Comparison of ENCODE assay signal across 9 mouse cellular contexts in genomic region chr19:48207731-48208370, GRCm38 (mm10). TPM values are rescaled to one million over a fixed set of nuclear protein-coding genes. Genes with fewer than 3 reads are reported as not detected.
DNase-seq lines count a peak whose midpoint lies in the region; ATAC-seq and TF ChIP-seq lines count a peak whose summit lies in the region.
"Had no signal": no experiment of that assay in that cellular context is flagged by ENCODE, and none has a peak within 500 bp of the region (broad histone marks: within the 10 kb centered on the region; RNA-seq: fewer than 3 reads in every experiment).

No protein-coding gene starts in this region.

- H3K36me3 ChIP-seq in heart, embryonic 13.5 days = no peaks in the 10 kb centered on the region
- no peaks in the 10 kb centered on the region for H3K36me3 ChIP-seq in embryonic facial prominence, embryonic 10.5 days (replicated peaks)
- no peaks in the 10 kb centered on the region for H3K36me3 ChIP-seq in neural tube, embryonic 12.5 days
- no peaks in the 10 kb centered on the region for H3K36me3 ChIP-seq in intestine, postnatal 0 days (ENCODE audit: control insufficient read depth, insufficient read depth)

- H3K4me2 ChIP-seq in heart, embryonic 13.5 days = peak overlapping the region; percentile 95
- H3K4me2 ChIP-seq in neural tube, embryonic 12.5 days (replicated peaks) = peak overlapping the region; percentile 99
- no peak overlapping the region for H3K4me2 ChIP-seq in intestine, postnatal 0 days (replicated peaks; ENCODE audit: low read depth)

- ATAC-seq in heart, embryonic 13.5 days (ENCODE audit: extremely low read depth, insufficient number of reproducible peaks, low FRiP score, low TSS enrichment) = no peak
- no peak for ATAC-seq in neural tube, embryonic 12.5 days (ENCODE audit: low FRiP score, low read depth)
- ATAC-seq in intestine, postnatal 0 days = no peak

- no peak for TF ChIP-seq CTCF in intestine, postnatal 0 days (IDR thresholded peaks at IDR 0.05; ENCODE audit: low read depth)

- 9% methylated on average over 10 of the region's 10 CpGs for WGBS in heart, embryonic 13.5 days
- WGBS in embryonic facial prominence, embryonic 10.5 days = 5% methylated on average over 10 of the region's 10 CpGs
- WGBS in neural tube, embryonic 12.5 days = 6% methylated on average over 10 of the region's 10 CpGs
- 23% methylated on average over 10 of the region's 10 CpGs for WGBS in intestine, postnatal 0 days

- no peak for DNase-seq in heart, postnatal 25 days (ENCODE audit: low spot score)
- DNase-seq in embryonic facial prominence, embryonic 10.5 days (ENCODE audit: low spot score) = peak; percentile 37
- peak; percentile 49 to 65 for DNase-seq in layer of hippocampus, adult 18-20 months (ENCODE audit: low spot score in 2 of 2)
- no peak for DNase-seq in lung, adult 18-20 months
- no peak for DNase-seq in cerebellum, adult 18-20 months
- DNase-seq: gastrocnemius, postnatal 36 days had no signal

- H3K9ac ChIP-seq in heart, embryonic 13.5 days = no peak overlapping the region
- H3K9ac ChIP-seq in neural tube, embryonic 12.5 days = peak overlapping the region; percentile 72
- no peak overlapping the region for H3K9ac ChIP-seq in intestine, postnatal 0 days (ENCODE audit: low read depth, low read length)

- H3K9me3 ChIP-seq in heart, embryonic 13.5 days = peaks cover 5% of the 10 kb centered on the region
- peaks cover 5% of the 10 kb centered on the region; the same call in 1 of the 2 replicates for H3K9me3 ChIP-seq in embryonic facial prominence, embryonic 10.5 days
- 0 out of 2 replicates have a peak, but pooled peaks cover 7% of the 10 kb centered on the region for H3K9me3 ChIP-seq in neural tube, embryonic 12.5 days
- H3K9me3 ChIP-seq in intestine, postnatal 0 days (ENCODE audit: control insufficient read depth) = no peaks in the 10 kb centered on the region

- peaks cover 78% of the 10 kb centered on the region for H3K27me3 ChIP-seq in heart, embryonic 13.5 days (replicated peaks)
- peaks cover 74% of the 10 kb centered on the region for H3K27me3 ChIP-seq in embryonic facial prominence, embryonic 10.5 days (replicated peaks; ENCODE audit: low read depth, poor library complexity, severe bottlenecking)
- peaks cover 17% of the 10 kb centered on the region for H3K27me3 ChIP-seq in neural tube, embryonic 12.5 days (replicated peaks)
- H3K27me3 ChIP-seq in intestine, postnatal 0 days (replicated peaks; ENCODE audit: control insufficient read depth, insufficient read depth, low read length) = peaks cover 40% of the 10 kb centered on the region

- H3K27ac ChIP-seq in heart, embryonic 13.5 days (replicated peaks) = no peak overlapping the region
- H3K27ac ChIP-seq in embryonic facial prominence, embryonic 10.5 days (replicated peaks) = no peak overlapping the region
- H3K27ac ChIP-seq in neural tube, embryonic 12.5 days = no peak overlapping the region
- no peak overlapping the region for H3K27ac ChIP-seq in intestine, postnatal 0 days (ENCODE audit: low read depth, low read length)

- H3K4me1 ChIP-seq in heart, embryonic 13.5 days = peaks cover 29% of the 10 kb centered on the region
- H3K4me1 ChIP-seq in embryonic facial prominence, embryonic 10.5 days = peaks cover 43% of the 10 kb centered on the region
- peaks cover 25% of the 10 kb centered on the region for H3K4me1 ChIP-seq in neural tube, embryonic 12.5 days
- no peaks in the 10 kb centered on the region; the same call in 1 of the 2 replicates for H3K4me1 ChIP-seq in intestine, postnatal 0 days (replicated peaks; ENCODE audit: control insufficient read depth, insufficient read depth, low read length)

- H3K4me3 ChIP-seq in heart, embryonic 13.5 days = peak overlapping the region; percentile 60; the same call in 1 of the 2 replicates
- H3K4me3 ChIP-seq in embryonic facial prominence, embryonic 10.5 days = peak overlapping the region; percentile 72; the same call in 1 of the 2 replicates
- H3K4me3 ChIP-seq in neural tube, embryonic 12.5 days = peak overlapping the region; percentile 67
- H3K4me3 ChIP-seq in intestine, postnatal 0 days (ENCODE audit: low read depth, low read length) = no peak overlapping the region

- intact Hi-C loops in heart, postnatal 25 days (cut with DNase I) = loop anchor here (10.0 kb wide), 1 partner anchor 187 kb away; no protein-coding TSS in a partner anchor

RNA-seq across cellular contexts. Expression of gene Sorcs3, which starts 2.0 kb away (rescaled TPM):
- polyA plus RNA-seq in heart, embryonic 13.5 days (2015; fragmentation: Nextera tagmentation; extraction: Ambion mirVana) = 0.23 and 0.48 TPM in 2 replicates
- not detected for total RNA-seq in heart, postnatal 25 days (2021)
- 0.68 and 0.76 TPM in 2 replicates for polyA plus RNA-seq in embryonic facial prominence, embryonic 10.5 days (2016; fragmentation: Nextera tagmentation; extraction: Ambion mirVana)
- total RNA-seq in layer of hippocampus, adult 18-20 months (2021) = 10 to 100 TPM; 34.1 to 34.3 TPM
- polyA plus RNA-seq in neural tube, embryonic 12.5 days (2016; fragmentation: Nextera tagmentation; extraction: Ambion mirVana) = 9.3 and 11.1 TPM in 2 replicates
- 0.33 and 0.37 TPM in 2 replicates for polyA plus RNA-seq in intestine, postnatal 0 days (2015; fragmentation: Nextera tagmentation; extraction: Ambion mirVana)
- total RNA-seq: gastrocnemius, postnatal 36 days had no signal

Comparison
In these comparisons a context has a peak if more than half of its experiments do, and no peak if none do; other contexts are left out.
1. DNase-seq: peak in embryonic facial prominence, embryonic 10.5 days (single experiment) and layer of hippocampus, adult 18-20 months (2 of 2); none in heart, postnatal 25 days (single experiment), lung, adult 18-20 months (0 of 2) and cerebellum, adult 18-20 months (0 of 2).